Comparison of ENCODE assay signal across 8 mouse cellular contexts in the genomic region with DNA sequence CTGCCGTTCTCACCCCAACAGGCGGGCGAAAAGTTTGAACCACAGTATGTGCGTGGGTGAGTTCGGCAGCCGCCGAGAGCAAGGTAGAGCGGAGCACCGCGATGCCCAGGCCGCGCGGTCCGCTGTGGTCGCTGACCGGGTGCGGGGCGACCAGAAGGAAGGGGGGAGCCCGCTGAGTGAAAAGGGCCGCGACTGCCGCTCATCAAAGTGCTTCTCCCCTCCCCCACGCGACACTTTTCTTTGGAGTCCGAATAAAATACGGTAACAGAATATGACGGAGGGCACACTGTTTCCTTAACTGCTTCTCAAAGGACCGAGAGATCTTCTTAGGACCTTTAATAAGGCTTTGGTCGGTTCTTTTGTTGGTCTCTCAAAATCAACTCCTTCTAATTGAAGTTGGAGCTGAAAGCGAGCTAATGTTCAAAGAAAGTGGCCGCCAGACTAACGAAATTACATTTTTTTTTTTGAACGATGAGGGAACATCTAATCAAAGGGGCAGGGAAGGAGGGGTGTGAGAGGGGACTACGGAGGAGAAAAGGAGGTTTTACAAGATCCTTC. TPM values are rescaled to one million over a fixed set of nuclear protein-coding genes. Genes with fewer than 3 reads are reported as not detected.
DNase-seq lines count a peak whose midpoint lies in the region; ATAC-seq and TF ChIP-seq lines count a peak whose summit lies in the region.

Otx1 (minus strand) TSS at position 115 of the 558 bp plus-strand sequence.

- WGBS in embryonic facial prominence, embryonic 10.5 days = under 1% methylated on average over 34 of the region's 34 CpGs
- WGBS in limb, embryonic 14.5 days = under 1% methylated on average over 34 of the region's 34 CpGs
- WGBS in neural tube, embryonic 15.5 days = under 1% methylated on average over 34 of the region's 34 CpGs

- H3K4me1 ChIP-seq in ES-Bruce4 (ENCODE audit: control insufficient read depth, insufficient read depth, low read length) = no peaks in the 10 kb centered on the region
- peaks cover 63% of the 10 kb centered on the region for H3K4me1 ChIP-seq in embryonic facial prominence, embryonic 10.5 days
- peaks cover 14% of the 10 kb centered on the region for H3K4me1 ChIP-seq in limb, embryonic 14.5 days (ENCODE audit: control insufficient read depth, insufficient read depth, low read length)
- peaks cover 15% of the 10 kb centered on the region for H3K4me1 ChIP-seq in neural tube, embryonic 15.5 days

- H3K9ac ChIP-seq in ES-Bruce4 (ENCODE audit: low read depth, poor library complexity, severe bottlenecking) = peak within 1 kb of the TSS; percentile 79
- peak within 1 kb of the TSS; percentile 41 for H3K9ac ChIP-seq in limb, embryonic 14.5 days (ENCODE audit: low read depth, low read length, severe bottlenecking)
- H3K9ac ChIP-seq in neural tube, embryonic 15.5 days (replicated peaks) = no peak within 1 kb of the TSS

- H3K4me2 ChIP-seq in limb, embryonic 14.5 days (replicated peaks; ENCODE audit: low read depth, low read length, severe bottlenecking) = peak within 1 kb of the TSS; percentile 94
- peak within 1 kb of the TSS; percentile 57 for H3K4me2 ChIP-seq in neural tube, embryonic 15.5 days

- TF ChIP-seq POLR2A in ES-Bruce4 (IDR thresholded peaks at IDR 0.05; ENCODE audit: insufficient read depth, low read length) = no peak
- TF ChIP-seq POLR2A in limb, embryonic 14.5 days (IDR thresholded peaks at IDR 0.05; ENCODE audit: borderline replicate concordance, extremely low read depth, insufficient read depth, insufficient read length) = no peak

- peaks cover 8% of the 10 kb centered on the region for H3K9me3 ChIP-seq in ES-Bruce4 (replicated peaks; ENCODE audit: control insufficient read depth, insufficient read depth, low read length, poor library complexity, severe bottlenecking)
- H3K9me3 ChIP-seq in embryonic facial prominence, embryonic 10.5 days = no peaks in the 10 kb centered on the region
- H3K9me3 ChIP-seq in limb, embryonic 14.5 days (ENCODE audit: control insufficient read depth, low read length) = no peaks in the 10 kb centered on the region
- no peaks in the 10 kb centered on the region for H3K9me3 ChIP-seq in neural tube, embryonic 15.5 days (replicated peaks)

- ATAC-seq in limb, embryonic 14.5 days (ENCODE audit: low FRiP score, low read depth) = no peak
- no peak for ATAC-seq in neural tube, embryonic 15.5 days (ENCODE audit: low FRiP score)
- ATAC-seq in erythroid progenitor cell, adult 5-6 weeks (replicated peaks; ENCODE audit: low FRiP score, poor library complexity, severe bottlenecking) = no peak

- peaks cover 67% of the 10 kb centered on the region for H3K27me3 ChIP-seq in ES-Bruce4 (ENCODE audit: control insufficient read depth, insufficient read depth, low read length, poor library complexity, severe bottlenecking)
- peaks cover 100% of the 10 kb centered on the region for H3K27me3 ChIP-seq in embryonic facial prominence, embryonic 10.5 days (replicated peaks; ENCODE audit: low read depth, poor library complexity, severe bottlenecking)
- peaks cover 93% of the 10 kb centered on the region for H3K27me3 ChIP-seq in limb, embryonic 14.5 days (ENCODE audit: control insufficient read depth, insufficient read depth, low read length)
- H3K27me3 ChIP-seq in neural tube, embryonic 15.5 days (replicated peaks) = peaks cover 94% of the 10 kb centered on the region

- H3K4me3 ChIP-seq in ES-Bruce4 (ENCODE audit: low read depth, low read length) = peak within 1 kb of the TSS; percentile 64
- peak within 1 kb of the TSS; percentile 73 for H3K4me3 ChIP-seq in embryonic facial prominence, embryonic 10.5 days
- H3K4me3 ChIP-seq in limb, embryonic 14.5 days (replicated peaks; ENCODE audit: low read length) = peak within 1 kb of the TSS; percentile 54
- H3K4me3 ChIP-seq in neural tube, embryonic 15.5 days (replicated peaks) = peak within 1 kb of the TSS; percentile 32

- H3K27ac ChIP-seq in ES-Bruce4 (ENCODE audit: insufficient read depth, low read length) = no peak within 1 kb of the TSS
- H3K27ac ChIP-seq in embryonic facial prominence, embryonic 10.5 days (replicated peaks) = peak within 1 kb of the TSS; percentile 85
- 0 out of 2 replicates have a peak within 1 kb of the TSS, but pooled peaks have one; percentile 5 for H3K27ac ChIP-seq in limb, embryonic 14.5 days (replicated peaks; ENCODE audit: low read depth, low read length)
- no peak within 1 kb of the TSS for H3K27ac ChIP-seq in neural tube, embryonic 15.5 days (replicated peaks)

- TF ChIP-seq CTCF in ES-Bruce4 (IDR thresholded peaks at IDR 0.05; ENCODE audit: low read depth, low read length) = no peak

- intact Hi-C loops in heart, postnatal 25 days (cut with DNase I) = loop anchor here (2.0 kb wide), 1 partner anchor 14 kb away; no protein-coding TSS in a partner anchor

- TF ChIP-seq EP300 in ES-Bruce4 (IDR thresholded peaks at IDR 0.05; ENCODE audit: insufficient read depth, low read depth, low read length) = no peak

- H3K36me3 ChIP-seq in ES-Bruce4 (ENCODE audit: control insufficient read depth, insufficient read depth, low read length, poor library complexity, severe bottlenecking) = no peaks in the 10 kb centered on the region
- no peaks in the 10 kb centered on the region for H3K36me3 ChIP-seq in embryonic facial prominence, embryonic 10.5 days (replicated peaks)
- peaks cover 2% of the 10 kb centered on the region; the same call in 1 of the 2 replicates for H3K36me3 ChIP-seq in limb, embryonic 14.5 days (ENCODE audit: control insufficient read depth, insufficient read depth, low read length)
- H3K36me3 ChIP-seq in neural tube, embryonic 15.5 days = 0 out of 2 replicates have a peak, but pooled peaks cover 2% of the 10 kb centered on the region

- peak; percentile 81 for DNase-seq in heart, adult 11 months
- DNase-seq in heart, postnatal 25 days (ENCODE audit: low spot score) = no peak
- peak; percentile 68 for DNase-seq in embryonic facial prominence, embryonic 10.5 days (ENCODE audit: low spot score)
- DNase-seq in heart, postnatal 4 days = peak; percentile 18
- no peak for DNase-seq in limb, embryonic 14.5 days (ENCODE audit: low spot score)

RNA-seq across cellular contexts. Expression of gene Otx1, which starts in this region (rescaled TPM):
- not detected for total RNA-seq in heart, postnatal 25 days (2021)
- 0.40 and 0.60 TPM in 2 replicates for polyA plus RNA-seq in ES-Bruce4 (2011; ENCODE audit: insufficient read depth, insufficient read length, low read depth, missing spikeins)
- 7.3 and 7.6 TPM in 2 replicates for polyA plus RNA-seq in embryonic facial prominence, embryonic 10.5 days (2016; fragmentation: Nextera tagmentation; extraction: Ambion mirVana)
- total RNA-seq in heart, postnatal 4 days (2021) = under 1 TPM in 1 of 2 experiments, not detected in 1; 0.09 TPM
- polyA plus RNA-seq in limb, embryonic 14.5 days (2012; rRNA removed) = 3.3 and 3.4 TPM in 2 replicates
- 2.2 TPM in 2 replicates for polyA plus RNA-seq in limb, embryonic 14.5 days (2014; fragmentation: Nextera tagmentation; extraction: Ambion mirVana)
- not detected in 2 replicates for polyA plus RNA-seq in neural tube, embryonic 15.5 days (2015; fragmentation: Nextera tagmentation; extraction: Ambion mirVana)
- not detected in 2 replicates for total RNA-seq in erythroid progenitor cell, adult 5-6 weeks (2015; ENCODE audit: low replicate concordance)
- total RNA-seq in erythroid progenitor cell, adult 5-6 weeks (2017; ENCODE audit: low replicate concordance) = not detected in 2 replicates

Comparison
In these comparisons a context has a peak if more than half of its experiments do, and no peak if none do; other contexts are left out.
1. DNase-seq: peak in heart, adult 11 months (single experiment) and embryonic facial prominence, embryonic 10.5 days (single experiment); none in heart, postnatal 25 days (single experiment) and limb, embryonic 14.5 days (single experiment).
2. Peak in DNase-seq in heart, postnatal 4 days; RNA of the gene not detected or under 1 TPM.
3. H3K27ac ChIP-seq: peak in embryonic facial prominence, embryonic 10.5 days (single experiment) and limb, embryonic 14.5 days (single experiment); none in ES-Bruce4 (single experiment) and neural tube, embryonic 15.5 days (single experiment).
4. Peak in every context shown above with its lines, with median percentiles within 50 percentile points of each other: H3K4me3 ChIP-seq.